Mouse (Mus musculus) neural tube, embryonic 13.5 days (tissue): ENCODE results near the gene Cox6b2. TPM values are rescaled to one million over a fixed set of nuclear protein-coding genes. Genes with fewer than 3 reads are reported as not detected.
A peak's percentile ranks its signal among the peaks of the same experiment; 100 is the strongest.

ENCODE experiments used
- ATAC-seq: fragments of 200-750 bp; cut with Nextera tagmentation; 2 replicates; pipeline ENCODE4 v1.8.0; 2017; ENCODE audit warnings: low read depth, mild to moderate bottlenecking, moderate TSS enrichment, moderate library complexity
- H3K27ac ChIP-seq: fragments of 300-500 bp; sonication (generic); replicated peaks from 2 replicates; pipeline ENCODE4 v1.5.1; 2015; ENCODE audit warnings: moderate library complexity, mild to moderate bottlenecking, inconsistent platforms
- H3K27me3 ChIP-seq: fragments of 300-500 bp; sonication (generic); 2 replicates; pipeline ENCODE4 v1.6.1; 2015; ENCODE audit warnings: mild to moderate bottlenecking, inconsistent platforms
- H3K36me3 ChIP-seq: fragments of 300-500 bp; sonication (generic); 2 replicates; pipeline ENCODE4 v1.6.1; 2015; ENCODE audit warnings: mild to moderate bottlenecking, inconsistent platforms
- H3K4me1 ChIP-seq: fragments of 300-500 bp; sonication (generic); replicated peaks from 2 replicates; pipeline ENCODE4 v1.6.1; 2015; ENCODE audit warnings: inconsistent platforms
- H3K4me2 ChIP-seq: fragments of 300-500 bp; sonication (generic); 2 replicates; pipeline ENCODE4 v1.6.1; 2015; ENCODE audit warnings: inconsistent platforms, mild to moderate bottlenecking, moderate library complexity
- H3K4me3 ChIP-seq: fragments of 300-500 bp; sonication (generic); 2 replicates; pipeline ENCODE4 v1.5.1; 2015; ENCODE audit warnings: mild to moderate bottlenecking, inconsistent platforms
- H3K9ac ChIP-seq: fragments of 300-500 bp; sonication (generic); 2 replicates; pipeline ENCODE4 v1.6.1; 2015; ENCODE audit warnings: moderate library complexity, mild to moderate bottlenecking, inconsistent platforms
- H3K9me3 ChIP-seq: fragments of 300-500 bp; sonication (generic); 2 replicates; pipeline ENCODE4 v1.6.1; 2016; ENCODE audit warnings: inconsistent platforms
- WGBS: fragments of 180-500 bp; shearing (Covaris S2); methylation state at CpG from one replicate; pipeline ENCODE4 v1.1.7; 2015; 5-methylcytosine and 5-hydroxymethylcytosine counted together
- polyA plus RNA-seq: library from polyadenylated mRNA; unstranded; fragments of >200 nt; fragmentation: Nextera tagmentation; extraction: Ambion mirVana; gene quantifications from 2 replicates; pipeline ENCODE4 v1.2.1, GENCODE M21; 2015

Cox6b2 gene
- polyA plus RNA-seq, 1 experiment from 2014 or later, result 19.0 TPM

GRCm38 (mm10) chr7:4782759-4783158 lies 29.9 kb upstream of the Cox6b2 start, which contains the start of the genes Il11 and Tmem190:
Il11 (minus strand) TSS chr7:4782859.
Tmem190 (plus strand) TSS chr7:4782937.
- H3K9me3 ChIP-seq, result no peaks in the 10 kb centered on the region
- H3K27me3 ChIP-seq, result peaks cover 50% of the 10 kb centered on the region
- no peak within 1 kb of the TSS for H3K4me3 ChIP-seq
- peaks cover 3% of the 10 kb centered on the region; the same call in 1 of the 2 replicates for H3K4me1 ChIP-seq
- no peak within 1 kb of the TSS for H3K4me2 ChIP-seq
- 68% methylated on average over 2 of the region's 2 CpGs for WGBS
- no peaks in the 10 kb centered on the region for H3K36me3 ChIP-seq
- no peak for ATAC-seq
- H3K27ac ChIP-seq, result no peak within 1 kb of the TSS
- no peak within 1 kb of the TSS for H3K9ac ChIP-seq

- H3K27ac ChIP-seq, result no peak overlapping the region
- peaks cover 50% of the 10 kb centered on the region for H3K27me3 ChIP-seq
- H3K36me3 ChIP-seq, result no peaks in the 10 kb centered on the region
- H3K4me3 ChIP-seq, result no peak overlapping the region
- WGBS, result 48% methylated on average over 3 of the region's 3 CpGs
- H3K4me1 ChIP-seq, result peaks cover 8% of the 10 kb centered on the region
- no peak overlapping the region for H3K4me2 ChIP-seq
- no peak for ATAC-seq
- H3K9ac ChIP-seq, result no peak overlapping the region
- no peaks in the 10 kb centered on the region for H3K9me3 ChIP-seq
These were observed 29.2 kb upstream of the Cox6b2 start for GRCm38 (mm10) chr7:4782130-4782529.

GRCm38 (mm10) chr7:4779921-4780320 lies 27.0 kb upstream of the Cox6b2 start:
- no peak overlapping the region for H3K4me2 ChIP-seq
- no peak overlapping the region for H3K9ac ChIP-seq
- H3K4me3 ChIP-seq, result no peak overlapping the region
- no peak overlapping the region for H3K27ac ChIP-seq
- no peak for ATAC-seq
- WGBS, result 39% methylated on average over 5 of the region's 5 CpGs
- H3K27me3 ChIP-seq, result peaks cover 72% of the 10 kb centered on the region
- peaks cover 14% of the 10 kb centered on the region for H3K4me1 ChIP-seq
- H3K9me3 ChIP-seq, result no peaks in the 10 kb centered on the region
- no peaks in the 10 kb centered on the region for H3K36me3 ChIP-seq

- ATAC-seq, result no peak
- H3K9ac ChIP-seq, result peak overlapping the region; percentile 53; the same call in 1 of the 2 replicates
- 4% methylated on average over 20 of the region's 20 CpGs for WGBS
- H3K36me3 ChIP-seq, result no peaks in the 10 kb centered on the region
- H3K27ac ChIP-seq, result no peak overlapping the region
- no peak overlapping the region for H3K4me3 ChIP-seq
- H3K4me1 ChIP-seq, result peaks cover 14% of the 10 kb centered on the region
- H3K27me3 ChIP-seq, result peaks cover 89% of the 10 kb centered on the region
- no peaks in the 10 kb centered on the region for H3K9me3 ChIP-seq
- peak overlapping the region; percentile 52; the same call in 1 of the 2 replicates for H3K4me2 ChIP-seq
These were observed 25.1 kb upstream of the Cox6b2 start for GRCm38 (mm10) chr7:4777851-4778637.

- peak; percentile 81 for ATAC-seq
- H3K4me1 ChIP-seq, result peaks cover 14% of the 10 kb centered on the region
- H3K36me3 ChIP-seq, result no peaks in the 10 kb centered on the region
- H3K27me3 ChIP-seq, result peaks cover 86% of the 10 kb centered on the region
- H3K4me3 ChIP-seq, result peak overlapping the region; percentile 32
- H3K9ac ChIP-seq, result peak overlapping the region; percentile 53
- peak overlapping the region; percentile 52 for H3K4me2 ChIP-seq
- whole genome bisulfite sequencing, result 2% methylated on average over 39 of the region's 56 CpGs
- no peaks in the 10 kb centered on the region for H3K9me3 ChIP-seq
- H3K27ac ChIP-seq, result no peak overlapping the region
These were observed 24.3 kb upstream of the Cox6b2 start for GRCm38 (mm10) chr7:4776861-4777830.

GRCm38 (mm10) chr7:4776131-4776530 lies 23.2 kb upstream of the Cox6b2 start:
- no peak overlapping the region for H3K9ac ChIP-seq
- H3K4me1 ChIP-seq, result peaks cover 14% of the 10 kb centered on the region
- ATAC-seq, result no peak
- no peaks in the 10 kb centered on the region for H3K36me3 ChIP-seq
- whole genome bisulfite sequencing, result 57% methylated on average over 10 of the region's 10 CpGs
- no peak overlapping the region for H3K4me2 ChIP-seq
- no peak overlapping the region for H3K4me3 ChIP-seq
- H3K27ac ChIP-seq, result no peak overlapping the region
- no peaks in the 10 kb centered on the region for H3K9me3 ChIP-seq
- H3K27me3 ChIP-seq, result peaks cover 78% of the 10 kb centered on the region

- peaks cover 29% of the 10 kb centered on the region for H3K27me3 ChIP-seq
- no peaks in the 10 kb centered on the region for H3K4me1 ChIP-seq
- no peaks in the 10 kb centered on the region for H3K9me3 ChIP-seq
- no peak within 1 kb of the TSS for H3K9ac ChIP-seq
- no peak within 1 kb of the TSS for H3K27ac ChIP-seq
- no peak within 1 kb of the TSS for H3K4me2 ChIP-seq
- 67% methylated on average over 4 of the region's 5 CpGs for WGBS
- ATAC-seq, result no peak
- no peaks in the 10 kb centered on the region for H3K36me3 ChIP-seq
- no peak within 1 kb of the TSS for H3K4me3 ChIP-seq
These were observed 18.3 kb upstream of the Cox6b2 start, which contains the start of gene Fam71e2 for GRCm38 (mm10) chr7:4771202-4771601. Fam71e2 (minus strand) TSS chr7:4771302.

- H3K4me3 ChIP-seq, result no peak overlapping the region
- H3K27me3 ChIP-seq, result no peaks in the 10 kb centered on the region
- H3K4me2 ChIP-seq, result no peak overlapping the region
- peaks cover 13% of the 10 kb centered on the region for H3K4me1 ChIP-seq
- 10% methylated on average over 4 of the region's 4 CpGs for WGBS
- H3K9me3 ChIP-seq, result no peaks in the 10 kb centered on the region
- no peak overlapping the region for H3K27ac ChIP-seq
- H3K36me3 ChIP-seq, result no peaks in the 10 kb centered on the region
- no peak for ATAC-seq
- H3K9ac ChIP-seq, result no peak overlapping the region
These were observed 12.2 kb upstream of the Cox6b2 start for GRCm38 (mm10) chr7:4764946-4765710.

GRCm38 (mm10) chr7:4759670-4760069 lies 6.8 kb upstream of the Cox6b2 start:
- Histone ChIP-seq H3K4me2 (no peak overlapping the region), H3K27ac (no peak overlapping the region), H3K36me3 (no peaks in the 10 kb centered on the region), H3K9ac (no peak overlapping the region), H3K4me3 (no peak overlapping the region), H3K4me1 (peaks cover under 1% of the 10 kb centered on the region; the same call in 1 of the 2 replicates), H3K9me3 (no peaks in the 10 kb centered on the region), H3K27me3 (no peaks in the 10 kb centered on the region)
- WGBS, result 60% methylated on average over 1 of the region's 1 CpGs
- ATAC-seq, result no peak

GRCm38 (mm10) chr7:4751971-4752820 lies 698 bp downstream of the Cox6b2 start:
- peaks cover 5% of the 10 kb centered on the region; the same call in 1 of the 2 replicates for H3K36me3 ChIP-seq
- H3K4me3 ChIP-seq, result peak overlapping the region; percentile 35
- H3K4me1 ChIP-seq, result peaks cover 21% of the 10 kb centered on the region
- peak overlapping the region; percentile 49 for H3K9ac ChIP-seq
- no peaks in the 10 kb centered on the region; the same call in 1 of the 2 replicates for H3K27me3 ChIP-seq
- peak; percentile 66 for ATAC-seq
- H3K4me2 ChIP-seq, result peak overlapping the region; percentile 55
- 3% methylated on average over 30 of the region's 30 CpGs for WGBS
- no peaks in the 10 kb centered on the region for H3K9me3 ChIP-seq
- no peak overlapping the region for H3K27ac ChIP-seq

- ATAC-seq, result no peak
- Histone ChIP-seq H3K9ac (no peak overlapping the region), H3K27ac (no peak overlapping the region), H3K4me1 (peaks cover 24% of the 10 kb centered on the region), H3K4me2 (no peak overlapping the region), H3K9me3 (no peaks in the 10 kb centered on the region), H3K36me3 (peaks cover 32% of the 10 kb centered on the region), H3K27me3 (no peaks in the 10 kb centered on the region; the same call in 1 of the 2 replicates), H3K4me3 (no peak overlapping the region)
- WGBS, result 81% methylated on average over 2 of the region's 2 CpGs
These were observed 3.7 kb downstream of the Cox6b2 start for GRCm38 (mm10) chr7:4749169-4749568.
